Mouse (Mus musculus) MEL (cell line): ENCODE measurements around the gene Btaf1. TPM values are rescaled to one million over a fixed set of nuclear protein-coding genes. Genes with fewer than 3 reads are reported as not detected.

Experiments
- DNase-seq: peaks from one replicate; pipeline ENCODE4 v3.0.0; 2011; ENCODE audit warnings: low read depth, low spot score
- H3K27ac ChIP-seq: 2 replicates; pipeline ENCODE4 v1.5.1; 2012; ENCODE audit warnings: low read depth, mild to moderate bottlenecking, control low read depth, low read length, moderate library complexity; ENCODE audit not compliant: control insufficient read depth
- H3K27me3 ChIP-seq, 2 experiments: fragments of 150-350 bp in 1 of 2; sonication (generic) in 1 of 2; 2 replicates each; pipeline ENCODE4 v1.6.1; 2012; ENCODE audit warnings: low read length in 2 of 2, mild to moderate bottlenecking in 2 of 2, improper control_type of control experiment in 1 of 2, moderate library complexity in 1 of 2; ENCODE audit not compliant: insufficient read depth in 2 of 2, control insufficient read depth in 1 of 2
- H3K36me3 ChIP-seq, 2 experiments: 2 replicates each; pipeline ENCODE4 v1.6.1; 2012 to 2014; ENCODE audit warnings: low read length in 2 of 2, improper control_type of control experiment in 1 of 2, inconsistent platforms in 1 of 2, mild to moderate bottlenecking in 1 of 2; ENCODE audit not compliant: insufficient read depth in 2 of 2, control insufficient read depth in 1 of 2
- H3K4me1 ChIP-seq, 2 experiments: fragments of 150-350 bp in 1 of 2; sonication (generic) in 1 of 2; 2 replicates each; pipeline ENCODE4 v1.6.1; 2012; ENCODE audit warnings: low read length in 2 of 2, improper control_type of control experiment in 1 of 2, mild to moderate bottlenecking in 1 of 2; ENCODE audit not compliant: insufficient read depth in 2 of 2, control insufficient read depth in 1 of 2
- H3K4me3 ChIP-seq, 2 experiments: fragments of 150-350 bp in 1 of 2; sonication (generic) in 1 of 2; 2 replicates each; pipeline ENCODE4 v1.5.1; 2012; ENCODE audit warnings: low read depth in 2 of 2, low read length in 2 of 2, mild to moderate bottlenecking in 2 of 2, moderate library complexity in 2 of 2, control low read depth in 1 of 2, improper control_type of control experiment in 1 of 2; ENCODE audit not compliant: control insufficient read depth in 1 of 2, insufficient read depth in 1 of 2
- H3K79me2 ChIP-seq: 2 replicates; pipeline ENCODE4 v1.6.1; 2012; ENCODE audit warnings: mild to moderate bottlenecking, low read length, moderate library complexity; ENCODE audit not compliant: control insufficient read depth, poor library complexity, insufficient read depth
- H3K9ac ChIP-seq: 2 replicates; pipeline ENCODE4 v1.6.1; 2012; ENCODE audit warnings: low read depth, mild to moderate bottlenecking, control low read depth, low read length, moderate library complexity; ENCODE audit not compliant: control insufficient read depth, poor library complexity, severe bottlenecking
- H3K9me3 ChIP-seq: fragments of 150-350 bp; sonication (generic); replicated peaks from 2 replicates; pipeline ENCODE4 v1.6.1; 2012; ENCODE audit warnings: mild to moderate bottlenecking, low read length, improper control_type of control experiment, moderate library complexity; ENCODE audit not compliant: insufficient read depth
- BHLHE40 ChIP-seq: IDR thresholded peaks from 2 replicates; pipeline ENCODE4 v1.6.1; 2012; ENCODE audit warnings: low read depth, mild to moderate bottlenecking, inconsistent platforms, low read length, improper control_type of control experiment, borderline replicate concordance
- CHD1 ChIP-seq: IDR thresholded peaks from 2 replicates; pipeline ENCODE4 v1.6.1; 2012; ENCODE audit warnings: low read depth, mild to moderate bottlenecking, inconsistent platforms, low read length, improper control_type of control experiment
- CTCF ChIP-seq, 3 experiments: IDR thresholded peaks in 2 of 3; conservative IDR thresholded peaks in 1 of 3; 2 replicates each; pipeline ENCODE4 v1.5.1; 2011 to 2012; ENCODE audit warnings: low read length in 3 of 3, low read depth in 2 of 3, mild to moderate bottlenecking in 2 of 3, improper control_type of control experiment in 1 of 3, inconsistent platforms in 1 of 3, mixed read lengths in 1 of 3, moderate library complexity in 1 of 3; ENCODE audit not compliant: control insufficient read depth in 1 of 3, insufficient read depth in 1 of 3, poor library complexity in 1 of 3, severe bottlenecking in 1 of 3
- ETS1 ChIP-seq: IDR thresholded peaks from 2 replicates; pipeline ENCODE4 v1.6.1; 2012; ENCODE audit warnings: low read depth, mild to moderate bottlenecking, inconsistent platforms, low read length, improper control_type of control experiment, moderate library complexity
- GABPA ChIP-seq: IDR thresholded peaks from 2 replicates; pipeline ENCODE4 v1.6.1; 2012; ENCODE audit warnings: low read depth, mild to moderate bottlenecking, inconsistent platforms, low read length, improper control_type of control experiment, moderate library complexity
- HCFC1 ChIP-seq: IDR thresholded peaks from 2 replicates; pipeline ENCODE4 v1.6.1; 2012; ENCODE audit warnings: low read depth, mild to moderate bottlenecking, inconsistent platforms, low read length, improper control_type of control experiment, moderate library complexity
- MAFK ChIP-seq: IDR thresholded peaks from 2 replicates; pipeline ENCODE4 v1.6.1; 2011; ENCODE audit warnings: low read depth, mild to moderate bottlenecking, low read length, improper control_type of control experiment, borderline replicate concordance
- MAX ChIP-seq: IDR thresholded peaks from 2 replicates; pipeline ENCODE4 v1.6.1; 2011; ENCODE audit warnings: low read length, improper control_type of control experiment
- MAZ ChIP-seq: IDR thresholded peaks from 2 replicates; pipeline ENCODE4 v1.6.1; 2012; ENCODE audit warnings: low read depth, mild to moderate bottlenecking, inconsistent platforms, low read length, improper control_type of control experiment
- MYB ChIP-seq: IDR thresholded peaks from 2 replicates; pipeline ENCODE4 v1.6.1; 2011; ENCODE audit warnings: mild to moderate bottlenecking, low read depth, low read length, improper control_type of control experiment
- NELFE ChIP-seq: IDR thresholded peaks from 2 replicates; pipeline ENCODE4 v1.6.1; 2011; ENCODE audit warnings: low read depth, low read length, improper control_type of control experiment
- NRF1 ChIP-seq: IDR thresholded peaks from 2 replicates; pipeline ENCODE4 v1.6.1; 2014; ENCODE audit warnings: low read depth, mild to moderate bottlenecking, inconsistent platforms, low read length, improper control_type of control experiment, moderate library complexity; ENCODE audit not compliant: poor library complexity, insufficient read depth, severe bottlenecking
- POLR2AphosphoS2 ChIP-seq: IDR thresholded peaks from 2 replicates; pipeline ENCODE4 v1.6.1; 2011; ENCODE audit warnings: low read length, improper control_type of control experiment
- POLR2AphosphoS5 ChIP-seq: IDR thresholded peaks from 2 replicates; pipeline ENCODE4 v1.6.1; 2012; ENCODE audit warnings: low read depth, borderline replicate concordance, mild to moderate bottlenecking, inconsistent platforms, low read length, moderate library complexity, mixed read lengths
- RAD21 ChIP-seq: IDR thresholded peaks from 2 replicates; pipeline ENCODE4 v1.6.1; 2011; ENCODE audit warnings: mild to moderate bottlenecking, low read depth, low read length, improper control_type of control experiment
- RCOR1 ChIP-seq: IDR thresholded peaks from 2 replicates; pipeline ENCODE4 v1.6.1; 2012; ENCODE audit warnings: low read depth, mild to moderate bottlenecking, inconsistent platforms, low read length, improper control_type of control experiment
- SIN3A ChIP-seq: IDR thresholded peaks from 2 replicates; pipeline ENCODE4 v1.6.1; 2012; ENCODE audit warnings: low read length, improper control_type of control experiment, inconsistent platforms
- SMC3 ChIP-seq: IDR thresholded peaks from 2 replicates; pipeline ENCODE4 v1.6.1; 2011; ENCODE audit warnings: low read depth, low read length, improper control_type of control experiment
- TBP ChIP-seq: IDR thresholded peaks from 2 replicates; pipeline ENCODE4 v1.8.0; 2011; ENCODE audit warnings: low read depth, low read length, improper control_type of control experiment
- USF2 ChIP-seq, 2 experiments: IDR thresholded peaks; 2 replicates each; pipeline ENCODE4 v1.6.1; 2011 to 2012; ENCODE audit warnings: improper control_type of control experiment in 2 of 2, low read length in 2 of 2, borderline replicate concordance in 1 of 2, inconsistent platforms in 1 of 2, low read depth in 1 of 2, mild to moderate bottlenecking in 1 of 2; ENCODE audit not compliant: insufficient read depth in 1 of 2
- ZNF384 ChIP-seq: IDR thresholded peaks from 2 replicates; pipeline ENCODE4 v1.6.1; 2012; ENCODE audit warnings: low read depth, mild to moderate bottlenecking, inconsistent platforms, low read length, improper control_type of control experiment
- polyA plus RNA-seq, 2 experiments: library from polyadenylated mRNA; stranded (reverse) in 1 of 2; unstranded in 1 of 2; fragments of >175 nt in 1 of 2; fragments of >200 nt in 1 of 2; gene quantifications; 2 replicates each; pipeline versions ENCODE4 v1.2.1 to v1.2.4; 2012; ENCODE audit warnings: low replicate concordance in 2 of 2, low read depth in 1 of 2; ENCODE audit not compliant: insufficient read length in 2 of 2, insufficient read depth in 1 of 2, missing spikeins in 1 of 2
- total RNA-seq: library from RNA; depleted of rRNA; stranded (reverse); fragments of 300-350 nt; gene quantifications from 2 replicates; pipeline ENCODE4 v1.2.3, GENCODE M21; 2012

Btaf1 gene
- total and polyA plus RNA-seq, 3 experiments: 40.1 to 69.5 (median 46.1) TPM

DNA sequence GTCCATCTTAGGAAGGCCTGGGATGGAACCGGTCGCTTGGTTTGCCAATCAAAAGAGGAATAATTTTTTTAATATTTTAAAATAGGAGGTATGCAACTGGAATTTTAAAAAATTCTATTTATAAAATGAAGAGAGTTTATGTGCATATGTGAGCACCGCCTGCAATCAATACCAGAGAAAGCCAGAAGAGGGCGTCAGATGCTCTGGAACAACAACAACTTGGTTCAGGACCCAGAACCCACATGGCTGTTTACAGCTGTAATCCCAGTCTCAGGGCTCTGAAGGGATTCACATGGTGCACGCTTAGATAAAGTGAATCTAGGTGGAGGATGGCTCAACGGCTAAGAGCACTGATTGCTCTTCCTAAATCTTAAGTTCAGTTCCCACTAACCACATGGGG, 42.8 kb upstream of the Btaf1 start:
- DNase-seq: peak; percentile 68
- no peaks in the 10 kb centered on the region for H3K4me1 ChIP-seq

DNA sequence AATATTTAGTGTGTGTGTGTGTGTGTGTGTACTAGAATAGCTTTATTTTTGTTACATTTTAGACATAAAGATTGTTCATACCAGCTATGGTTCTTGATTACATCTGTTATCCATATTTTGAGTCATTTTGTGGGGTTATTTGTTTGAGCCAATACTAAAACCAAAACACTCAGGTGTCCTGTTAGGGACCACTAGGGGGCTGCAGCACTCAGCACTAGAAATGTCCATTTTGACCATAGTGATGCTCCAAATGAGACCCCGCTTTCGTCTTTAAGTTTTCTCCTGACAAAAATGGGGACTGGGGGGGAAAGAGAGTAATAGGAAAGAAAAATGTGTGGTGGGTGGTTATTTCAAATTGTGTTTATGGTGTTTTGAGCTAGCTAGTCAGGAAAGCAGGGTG, 39.6 kb upstream of the Btaf1 start:
- H3K4me3 ChIP-seq: no peak overlapping the region
- TF ChIP-seq ZNF384 (no peak), CTCF (IDR thresholded peaks at IDR 0.05 in 2 of 3, conservative IDR thresholded peaks at IDR 0.05 in 1 of 3; ENCODE audit: control insufficient read depth in 1 of 3, insufficient read depth in 1 of 3, low read depth in 2 of 3, low read length in 3 of 3, poor library complexity in 1 of 3, severe bottlenecking in 1 of 3) (peak; percentile 36 to 51 (median 45); a peak in 5 of 6 replicates), RAD21 (peak; percentile 18)
- TF ChIP-seq, all 39 proteins: peak for 2
- no peaks in the 10 kb centered on the region for H3K27me3 ChIP-seq
- H3K9me3 ChIP-seq: no peaks in the 10 kb centered on the region
- H3K79me2 ChIP-seq: no peaks in the 10 kb centered on the region
- no peak overlapping the region for H3K9ac ChIP-seq
- no peaks in the 10 kb centered on the region for H3K4me1 ChIP-seq
- peaks cover 0 to 52% of the 10 kb centered on the region in 2 experiments; a peak in 3 of 4 replicates for H3K36me3 ChIP-seq
- DNase-seq: peak; percentile 22
- no peak overlapping the region for H3K27ac ChIP-seq

More for the DNA sequence above, 42.8 kb upstream of the Btaf1 start:
- H3K27me3 ChIP-seq: no peaks in the 10 kb centered on the region
- no peaks in the 10 kb centered on the region for H3K79me2 ChIP-seq
- TF ChIP-seq SMC3: peak; percentile 48
- no peak for TF ChIP-seq CHD1
- TF ChIP-seq CTCF (IDR thresholded peaks at IDR 0.05 in 2 of 3, conservative IDR thresholded peaks at IDR 0.05 in 1 of 3; ENCODE audit: control insufficient read depth in 1 of 3, insufficient read depth in 1 of 3, low read depth in 2 of 3, low read length in 3 of 3, poor library complexity in 1 of 3, severe bottlenecking in 1 of 3): peak; percentile 42 to 54 (median 52)
- no peak for TF ChIP-seq ETS1
- TF ChIP-seq RAD21: peak; percentile 25
- H3K36me3 ChIP-seq: peaks cover 0 to 43% of the 10 kb centered on the region in 2 experiments; a peak in 3 of 4 replicates
- no peak overlapping the region for H3K27ac ChIP-seq
- H3K4me3 ChIP-seq: no peak overlapping the region
- H3K9me3 ChIP-seq: no peaks in the 10 kb centered on the region
- H3K9ac ChIP-seq: no peak overlapping the region

DNA sequence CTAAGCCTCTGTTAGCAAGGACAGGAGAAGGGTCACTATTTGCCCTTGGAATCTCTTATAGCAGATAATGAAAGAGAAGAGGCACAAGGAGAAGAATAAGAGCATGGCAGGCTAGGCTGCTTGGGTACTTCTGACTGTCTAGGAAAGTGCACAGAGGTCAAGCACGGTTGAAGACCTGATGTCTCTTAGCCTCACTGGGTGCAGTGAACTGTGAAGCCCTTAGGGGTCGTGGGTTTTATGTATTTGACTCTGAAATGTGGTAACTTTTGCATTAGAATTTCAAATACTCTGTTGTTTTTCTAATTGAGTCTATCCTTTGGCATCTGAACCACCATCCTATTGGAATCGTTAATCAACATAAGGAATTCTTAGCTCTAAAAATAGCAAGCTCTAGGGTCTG, 38.2 kb upstream of the Btaf1 start:
- no peak overlapping the region for H3K9ac ChIP-seq
- no peaks in the 10 kb centered on the region for H3K79me2 ChIP-seq
- TF ChIP-seq BHLHE40 (no peak), RAD21 (no peak), MAX (no peak), CTCF (IDR thresholded peaks at IDR 0.05 in 2 of 3, conservative IDR thresholded peaks at IDR 0.05 in 1 of 3; ENCODE audit: control insufficient read depth in 1 of 3, insufficient read depth in 1 of 3, low read depth in 2 of 3, low read length in 3 of 3, poor library complexity in 1 of 3, severe bottlenecking in 1 of 3) (no peak), MAZ (no peak), POLR2AphosphoS5 (no peak), MYB (no peak), ETS1 (no peak), HCFC1 (no peak), NRF1 (no peak), USF2 (IDR thresholded peaks at IDR 0.05; ENCODE audit: borderline replicate concordance in 1 of 2, insufficient read depth in 1 of 2, low read depth in 1 of 2, low read length in 2 of 2) (no peak), GABPA (no peak), POLR2AphosphoS2 (no peak), TBP (no peak), RCOR1 (no peak), MAFK (no peak), NELFE (no peak), SIN3A (no peak), ZNF384 (no peak), SMC3 (no peak)
- no peaks in the 10 kb centered on the region for H3K27me3 ChIP-seq
- H3K27ac ChIP-seq: no peak overlapping the region
- no peaks in the 10 kb centered on the region for H3K9me3 ChIP-seq
- H3K36me3 ChIP-seq: peaks cover 0 to 55% of the 10 kb centered on the region in 2 experiments; a peak in 3 of 4 replicates
- DNase-seq: no peak
- no peak overlapping the region for H3K4me3 ChIP-seq
- no peaks in the 10 kb centered on the region for H3K4me1 ChIP-seq
